ENCODE assay signal across 19 mouse cellular contexts in the genomic region with DNA sequence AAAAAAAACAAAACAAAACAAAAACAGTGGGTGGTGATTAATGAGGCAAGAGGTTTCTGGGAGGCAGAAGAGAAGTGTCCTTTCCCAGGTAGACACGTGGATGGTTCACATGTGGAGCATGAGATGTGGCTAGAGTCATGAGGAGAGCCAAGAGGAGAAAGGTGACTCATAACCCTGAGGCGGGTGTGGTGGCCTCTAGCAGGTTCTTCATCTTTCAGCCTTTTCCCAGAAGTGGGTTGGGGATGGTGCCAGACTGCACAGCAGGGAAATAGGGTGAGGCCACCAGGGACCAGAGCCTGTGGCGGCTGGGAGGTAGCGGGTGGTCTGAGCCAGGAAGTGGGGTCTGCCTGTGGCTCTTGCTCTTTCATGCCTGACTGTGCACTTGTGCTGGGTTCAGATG. TPM values are rescaled to one million over a fixed set of nuclear protein-coding genes. Genes with fewer than 3 reads are reported as not detected.
DNase-seq lines count a peak whose midpoint lies in the region; ATAC-seq and TF ChIP-seq lines count a peak whose summit lies in the region.
"Had no signal": no experiment of that assay in that cellular context is flagged by ENCODE, and none has a peak within 500 bp of the region (broad histone marks: within the 10 kb centered on the region; RNA-seq: fewer than 3 reads in every experiment).

No protein-coding gene starts in this region.

- WGBS in lung, postnatal 0 days: 45% methylated on average over 4 of the region's 4 CpGs
- 67% methylated on average over 4 of the region's 4 CpGs for WGBS in lung, adult 2 months
- WGBS in small intestine, adult 2 months: 40% methylated on average over 4 of the region's 4 CpGs

- no peaks in the 10 kb centered on the region for H3K9me3 ChIP-seq in lung, postnatal 0 days (ENCODE audit: low read length)
- H3K9me3 ChIP-seq: embryonic facial prominence, embryonic 13.5 days; hindbrain, embryonic 15.5 days; lung, embryonic 15.5 days; neural tube, embryonic 12.5 days had no signal

- H3K4me2 ChIP-seq in lung, postnatal 0 days (replicated peaks; ENCODE audit: low read depth, low read length): no peak overlapping the region
- H3K4me2 ChIP-seq: embryonic facial prominence, embryonic 13.5 days; heart, embryonic 11.5 days; hindbrain, embryonic 15.5 days; lung, embryonic 15.5 days; neural tube, embryonic 12.5 days had no signal

- TF ChIP-seq POLR2A in lung, adult 2 months (IDR thresholded peaks at IDR 0.05; ENCODE audit: borderline replicate concordance, extremely low read depth, low read depth, low read length): no peak
- no peak for TF ChIP-seq POLR2A in small intestine, adult 2 months (IDR thresholded peaks at IDR 0.05; ENCODE audit: low read depth, low read length)

- H3K9ac ChIP-seq in lung, postnatal 0 days (replicated peaks; ENCODE audit: low read depth): no peak overlapping the region
- H3K9ac ChIP-seq: embryonic facial prominence, embryonic 13.5 days; hindbrain, embryonic 15.5 days; lung, embryonic 15.5 days; neural tube, embryonic 12.5 days had no signal

- H3K27ac ChIP-seq in lung, postnatal 0 days (ENCODE audit: low read length): no peak overlapping the region
- peak overlapping the region; percentile 79 for H3K27ac ChIP-seq in small intestine, adult 2 months (ENCODE audit: insufficient read depth, low read depth, low read length)
- H3K27ac ChIP-seq: embryonic facial prominence, embryonic 13.5 days; hindbrain, embryonic 15.5 days; lung, embryonic 15.5 days; neural tube, embryonic 12.5 days had no signal

- peak; percentile 70 for ATAC-seq in lung, postnatal 0 days

- no peak overlapping the region for H3K4me3 ChIP-seq in lung, postnatal 0 days (ENCODE audit: low read depth, low read length)
- H3K4me3 ChIP-seq in lung, adult 2 months (replicated peaks; ENCODE audit: extremely low read depth, low read depth, low read length): no peak overlapping the region
- no peak overlapping the region for H3K4me3 ChIP-seq in small intestine, adult 2 months (ENCODE audit: low read depth, low read length)
- H3K4me3 ChIP-seq: embryonic facial prominence, embryonic 13.5 days; hindbrain, embryonic 15.5 days; lung, embryonic 15.5 days; neural tube, embryonic 12.5 days had no signal

- TF ChIP-seq EP300 in lung, postnatal 0 days (IDR thresholded peaks at IDR 0.05): peak; percentile 48

- peak; percentile 67 for DNase-seq in lung, postnatal 0 days (ENCODE audit: low spot score)
- DNase-seq in lung, adult 2 months: no peak
- DNase-seq in ES-CJ7 (ENCODE audit: low read depth, low spot score): peak; percentile 58
- DNase-seq in fibroblast of lung, adult 2 months (ENCODE audit: low read depth): peak; percentile 67
- no peak for DNase-seq in T-cell, adult 2 months (ENCODE audit: low spot score)
- no peak for DNase-seq in thymus, postnatal 10 days (ENCODE audit: low spot score in 2 of 2)
- DNase-seq in heart, adult 9 months (ENCODE audit: low spot score in 2 of 2): no peak
- DNase-seq: cerebellum, adult 9-10 months; kidney, adult 9 months; kidney, postnatal 4 days; liver; right cerebral cortex, postnatal 14 days; thymus, postnatal 4 days had no signal

- H3K36me3 ChIP-seq in lung, postnatal 0 days (ENCODE audit: insufficient read depth, low read length): peaks cover 7% of the 10 kb centered on the region; the same call in 1 of the 2 replicates
- H3K36me3 ChIP-seq in small intestine, adult 2 months (ENCODE audit: control insufficient read depth, insufficient read depth, low read length): peaks cover 67% of the 10 kb centered on the region
- H3K36me3 ChIP-seq: embryonic facial prominence, embryonic 13.5 days; hindbrain, embryonic 15.5 days; lung, embryonic 15.5 days; neural tube, embryonic 12.5 days had no signal

- no peaks in the 10 kb centered on the region for H3K4me1 ChIP-seq in lung, postnatal 0 days (ENCODE audit: insufficient read depth, low read depth, low read length)
- peaks cover 3% of the 10 kb centered on the region; the same call in 1 of the 2 replicates for H3K4me1 ChIP-seq in lung, adult 2 months (ENCODE audit: control insufficient read depth, insufficient read depth, low read length)
- H3K4me1 ChIP-seq in small intestine, adult 2 months (ENCODE audit: control insufficient read depth, insufficient read depth, insufficient read length, low read length): peaks cover 22% of the 10 kb centered on the region
- H3K4me1 ChIP-seq: embryonic facial prominence, embryonic 13.5 days; hindbrain, embryonic 15.5 days; lung, embryonic 15.5 days; neural tube, embryonic 12.5 days had no signal

- TF ChIP-seq CTCF in lung, postnatal 0 days (IDR thresholded peaks at IDR 0.05): no peak
- no peak for TF ChIP-seq CTCF in lung, adult 2 months (IDR thresholded peaks at IDR 0.05; ENCODE audit: insufficient read depth, low read length)
- no peak for TF ChIP-seq CTCF in small intestine, adult 2 months (IDR thresholded peaks at IDR 0.05; ENCODE audit: extremely low read depth, insufficient read length, insufficient replicate concordance, low read depth, low read length)

- H3K27me3 ChIP-seq in lung, postnatal 0 days (replicated peaks; ENCODE audit: insufficient read depth, low read length): no peaks in the 10 kb centered on the region
- no peaks in the 10 kb centered on the region for H3K27me3 ChIP-seq in small intestine, adult 2 months (ENCODE audit: control insufficient read depth, insufficient read depth, low read length)
- H3K27me3 ChIP-seq: embryonic facial prominence, embryonic 13.5 days; hindbrain, embryonic 15.5 days; lung, embryonic 15.5 days; neural tube, embryonic 12.5 days had no signal

RNA-seq across cellular contexts. Expression of a gene that starts 21.6 kb away (rescaled TPM):
- polyA plus RNA-seq in lung, postnatal 0 days (2015; fragmentation: Nextera tagmentation; extraction: Ambion mirVana): 1.1 and 1.3 TPM in 2 replicates
- polyA plus RNA-seq in lung, adult 2 months (2012; rRNA removed): 21.0 and 24.5 TPM in 2 replicates
- polyA plus RNA-seq in small intestine, adult 2 months (2012; rRNA removed): 11.3 and 16.6 TPM in 2 replicates

RNA-seq across cellular contexts. Expression of a gene that starts 37.0 kb away (rescaled TPM):
- polyA plus RNA-seq in lung, postnatal 0 days (2015; fragmentation: Nextera tagmentation; extraction: Ambion mirVana): 15.6 and 16.1 TPM in 2 replicates
- polyA plus RNA-seq in lung, adult 2 months (2012; rRNA removed): 48.8 and 53.8 TPM in 2 replicates
- 35.4 and 97.6 TPM in 2 replicates for polyA plus RNA-seq in small intestine, adult 2 months (2012; rRNA removed)

RNA-seq across cellular contexts. Expression of a gene that starts 44.4 kb away (rescaled TPM):
- 5.5 and 6.0 TPM in 2 replicates for polyA plus RNA-seq in lung, postnatal 0 days (2015; fragmentation: Nextera tagmentation; extraction: Ambion mirVana)
- polyA plus RNA-seq in lung, adult 2 months (2012; rRNA removed): 1.8 and 2.0 TPM in 2 replicates
- 14.0 and 50.2 TPM in 2 replicates for polyA plus RNA-seq in small intestine, adult 2 months (2012; rRNA removed)
- polyA plus RNA-seq: lung, embryonic 15.5 days; neural tube, embryonic 12.5 days had no signal

RNA-seq across cellular contexts. Expression of a gene that starts 51.5 kb away (rescaled TPM):
- polyA plus RNA-seq in lung, postnatal 0 days (2015; fragmentation: Nextera tagmentation; extraction: Ambion mirVana): 28.2 and 30.6 TPM in 2 replicates
- polyA plus RNA-seq in lung, adult 2 months (2012; rRNA removed): 16.5 and 25.9 TPM in 2 replicates
- 6.0 and 7.8 TPM in 2 replicates for polyA plus RNA-seq in small intestine, adult 2 months (2012; rRNA removed)

Comparison
In these comparisons a context has a peak if more than half of its experiments do, and no peak if none do; other contexts are left out.
1. DNase-seq: peak in lung, postnatal 0 days (single experiment), ES-CJ7 (single experiment) and fibroblast of lung, adult 2 months (single experiment); none in lung, adult 2 months (single experiment), T-cell, adult 2 months (single experiment), thymus, postnatal 10 days (0 of 2) and heart, adult 9 months (0 of 2).